Mouse (Mus musculus) right cerebral cortex, postnatal 36 days (tissue): ENCODE data around the gene Ip6k3.
A peak's percentile ranks its signal among the peaks of the same experiment; 100 is the strongest.

Experiments
- DNase-seq, 2 experiments: peaks; one replicate each; pipeline ENCODE4 v3.0.0; 2022; ENCODE audit warnings: low spot score in 2 of 2, mixed read lengths in 1 of 2

The Ip6k3 gene

DNA sequence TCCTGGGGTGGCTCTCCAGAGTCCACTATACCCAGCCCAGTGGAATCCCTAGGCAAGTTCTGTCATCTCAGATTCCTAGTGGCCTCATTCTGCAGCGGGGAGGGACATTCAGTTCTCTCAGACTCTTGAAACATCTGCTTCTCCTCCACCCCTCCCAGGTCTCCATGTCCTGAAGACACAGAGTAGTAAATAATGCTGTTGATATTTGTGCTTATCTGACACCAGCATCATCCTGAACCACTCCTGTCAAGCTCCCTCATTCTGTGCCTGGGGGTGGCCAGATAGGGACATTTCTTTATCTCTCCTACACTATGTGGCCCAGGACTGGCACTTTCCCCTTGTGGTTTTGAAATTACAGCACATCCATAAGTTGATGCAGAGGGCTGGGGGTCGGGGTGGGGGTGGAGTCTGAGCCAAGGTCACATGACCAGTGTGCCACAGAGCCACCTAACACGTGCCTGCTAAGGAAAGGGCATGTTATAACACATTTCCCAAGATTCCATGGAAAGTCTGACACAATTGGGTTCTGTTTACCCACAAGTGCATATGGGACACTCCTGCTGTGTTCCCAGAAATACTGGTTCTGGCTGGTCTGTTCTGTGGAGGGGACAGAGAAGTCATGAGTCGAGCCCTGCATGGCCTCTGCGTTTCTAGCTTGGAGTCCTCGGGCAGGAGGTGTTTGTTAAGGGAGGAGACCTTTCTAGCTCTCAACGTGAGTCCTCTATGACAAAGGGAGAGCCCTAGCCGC is 14.4 kb downstream of the Ip6k3 start:
- no peak for DNase-seq

DNA sequence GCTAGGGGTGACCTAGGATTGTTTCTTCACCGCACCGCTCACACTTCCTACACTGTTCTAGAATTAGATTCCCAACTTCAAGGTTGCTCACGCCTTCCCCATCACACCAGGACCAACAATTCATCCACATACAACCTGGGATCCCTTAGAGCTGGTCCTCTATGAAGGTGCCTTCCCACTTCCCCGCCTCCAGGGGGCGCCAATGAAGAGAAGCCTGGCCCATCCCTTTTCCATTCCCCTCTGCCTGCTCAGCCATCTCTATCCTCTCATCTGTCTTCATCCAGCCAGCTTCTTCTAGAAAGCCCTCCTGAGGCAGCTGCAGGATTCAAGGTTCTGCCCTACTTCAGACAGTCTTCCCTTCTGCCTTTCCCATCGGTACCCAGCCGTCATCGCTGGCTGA is 16.2 kb downstream of the Ip6k3 start:
- DNase-seq, result no peak

DNA sequence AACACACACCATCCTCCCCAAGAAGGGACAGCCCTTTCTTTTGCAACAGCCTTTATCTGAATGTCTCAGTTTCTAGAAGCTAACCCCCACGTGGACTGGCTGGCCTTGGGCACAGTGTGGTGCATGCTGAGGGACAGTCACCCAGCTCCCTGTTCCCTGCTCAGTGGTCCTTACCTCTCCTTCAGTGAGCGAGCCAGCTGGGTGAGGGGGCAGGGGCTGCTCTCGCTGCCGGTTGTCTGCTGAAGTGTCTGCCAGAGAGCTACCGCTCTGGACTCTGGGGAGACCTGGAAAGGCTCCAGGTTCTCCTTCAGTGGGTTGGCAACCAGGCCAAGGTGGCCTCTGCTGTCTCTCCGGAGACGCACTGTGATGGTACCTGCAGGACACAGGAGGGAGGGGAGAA is 16.7 kb downstream of the Ip6k3 start:
- DNase-seq, result no peak

DNA sequence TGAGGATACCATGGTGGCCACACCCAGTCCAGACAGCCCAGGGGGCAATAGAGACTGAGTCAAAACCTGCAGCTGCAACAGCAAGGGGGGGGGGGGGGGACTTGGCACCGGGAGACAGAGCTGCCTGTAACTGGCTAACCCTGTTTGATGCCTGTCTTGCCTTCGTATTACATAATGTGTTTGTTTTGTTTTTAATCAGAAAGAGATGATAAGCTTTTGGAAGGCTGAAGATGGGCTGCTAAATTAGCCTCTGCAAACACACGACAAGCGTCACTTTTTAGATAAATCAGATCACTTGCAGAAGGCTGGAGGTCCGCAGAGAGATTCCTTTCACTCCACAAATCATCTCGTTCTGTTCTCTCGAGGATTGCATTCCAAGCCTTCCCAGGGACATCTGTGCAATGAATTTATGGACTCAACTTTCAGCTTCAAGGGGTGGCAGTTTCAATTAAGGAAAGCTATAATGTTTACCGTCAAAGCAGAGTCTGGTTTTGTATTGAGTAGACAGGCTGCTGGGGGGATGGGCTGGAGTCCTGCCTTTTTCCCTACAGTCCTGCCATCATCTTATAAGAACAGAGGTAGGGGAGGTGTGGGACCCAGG is 21.2 kb downstream of the Ip6k3 start:
- DNase-seq, result no peak

DNA sequence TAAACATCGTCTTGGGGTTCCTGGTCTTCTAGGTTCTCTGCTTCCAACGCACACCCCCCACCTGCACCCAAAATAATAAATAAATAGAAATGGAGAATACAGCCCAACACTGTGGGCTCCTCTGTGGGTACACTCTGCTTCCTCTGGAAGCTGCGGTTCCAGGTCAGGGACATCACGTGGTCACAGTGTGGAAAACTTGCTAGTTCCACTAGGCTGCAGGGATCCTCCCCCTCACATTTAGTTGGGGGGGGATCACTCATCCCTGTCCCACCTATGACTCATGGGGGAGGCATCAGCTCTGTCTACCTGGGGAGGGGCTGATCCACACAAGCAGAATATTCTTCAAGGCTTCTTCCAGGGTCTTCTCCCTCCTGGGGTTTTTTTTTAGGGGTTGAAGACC is 23.4 kb downstream of the Ip6k3 start:
- no peak for DNase-seq

DNA sequence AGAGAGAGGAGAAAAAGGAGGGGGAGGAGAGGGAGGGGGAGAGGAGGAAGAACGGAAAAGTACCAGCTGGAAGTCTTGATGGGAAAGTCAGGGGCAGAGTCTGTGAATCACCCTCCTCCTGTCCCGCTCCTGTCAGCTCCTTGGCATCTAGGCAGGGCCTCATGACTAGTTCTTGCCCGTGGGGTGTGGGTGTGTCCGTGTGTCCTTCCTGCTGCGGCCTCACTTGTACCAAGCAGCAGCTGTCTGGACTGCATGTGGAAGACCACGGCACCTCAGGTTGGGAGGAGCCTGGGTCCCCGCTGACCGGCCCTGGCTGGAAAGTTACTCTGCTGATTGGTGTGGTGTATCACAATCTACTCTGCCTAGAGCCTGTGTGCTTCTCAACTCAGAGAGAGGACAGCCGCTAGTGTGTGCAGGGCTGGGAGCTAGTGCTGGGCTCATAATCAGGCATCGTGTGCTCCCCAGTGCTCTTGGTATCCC is 25.6 kb downstream of the Ip6k3 start:
- no peak for DNase-seq

DNA sequence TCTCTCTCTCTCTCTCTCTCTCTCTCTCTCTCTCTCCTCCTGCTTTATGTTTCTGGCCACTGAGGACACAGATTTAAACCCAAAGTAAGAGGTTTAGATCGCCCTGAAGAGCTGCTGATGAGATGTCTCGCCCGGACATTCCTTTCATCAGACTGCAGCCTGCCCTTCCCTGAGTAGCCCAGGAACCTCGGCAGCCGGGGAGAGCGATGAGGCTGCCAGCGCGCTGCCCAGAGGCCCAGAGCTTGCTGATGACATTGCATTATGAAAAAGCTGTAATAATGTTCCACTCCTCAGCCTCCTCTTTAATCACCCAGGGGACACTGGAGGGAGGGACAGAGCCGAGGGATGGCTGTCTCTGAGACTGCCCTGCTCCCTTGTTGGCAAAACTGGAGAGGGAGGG is 27.3 kb downstream of the Ip6k3 start:
- no peak for DNase-seq

DNA sequence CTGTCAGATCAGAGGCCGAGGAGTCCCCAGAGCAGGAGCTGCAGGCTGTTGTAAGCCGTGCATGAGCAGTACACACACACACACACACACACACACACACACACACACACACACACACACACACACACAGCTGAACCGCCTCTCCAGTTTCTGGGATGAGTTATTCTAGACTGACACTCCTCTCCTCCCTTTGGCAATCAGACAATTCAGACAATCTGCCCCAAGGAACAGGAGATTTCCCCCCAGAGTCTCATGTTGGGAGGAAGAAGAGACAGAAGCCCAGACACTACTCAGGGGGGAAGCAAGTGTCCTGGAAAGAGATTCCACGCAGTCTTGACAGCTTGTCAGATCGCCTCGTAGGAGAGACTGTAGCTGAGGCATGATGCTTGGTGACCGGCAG is 28.3 kb downstream of the Ip6k3 start:
- no peak for DNase-seq

DNA sequence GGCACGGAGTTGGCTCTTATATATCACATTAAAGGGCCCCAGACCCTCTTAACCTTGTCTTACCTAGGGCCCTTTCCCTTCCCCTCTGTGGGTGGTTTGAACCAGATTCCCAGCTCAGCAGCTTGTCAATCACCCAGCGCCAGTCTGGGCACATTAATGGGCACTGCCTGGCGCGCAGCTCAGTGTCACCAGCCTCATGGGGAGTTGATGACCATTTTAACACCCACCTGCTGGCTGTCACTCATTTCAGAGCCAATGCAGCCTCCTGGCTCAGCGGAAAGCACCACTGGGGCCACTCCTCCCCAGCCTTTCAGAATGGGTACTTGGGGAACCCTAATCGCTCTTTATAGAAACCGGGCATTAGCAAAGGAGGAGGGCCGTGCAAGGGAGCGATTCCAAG is 29.2 kb downstream of the Ip6k3 start:
- no peak for DNase-seq

DNA sequence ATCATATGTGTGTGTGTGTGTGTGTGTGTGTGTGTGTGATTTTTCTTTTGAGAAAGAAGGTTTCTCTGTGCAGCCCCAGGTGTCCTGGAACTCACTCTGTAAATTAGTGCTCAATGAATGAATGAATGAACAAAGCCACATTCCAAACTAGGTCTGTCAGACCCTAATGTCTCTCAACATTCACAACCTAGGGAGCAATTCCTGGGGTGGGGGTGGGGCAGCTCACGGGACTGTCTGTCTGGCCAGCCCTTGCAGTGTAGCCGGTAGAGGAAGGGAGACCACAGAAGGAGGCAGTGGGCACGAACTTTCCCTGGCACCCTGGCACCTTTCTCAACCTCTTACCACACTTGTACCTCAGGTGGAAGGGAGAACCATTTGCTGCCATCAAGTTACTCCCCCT is 32.9 kb downstream of the Ip6k3 start:
- DNase-seq, result no peak

DNA sequence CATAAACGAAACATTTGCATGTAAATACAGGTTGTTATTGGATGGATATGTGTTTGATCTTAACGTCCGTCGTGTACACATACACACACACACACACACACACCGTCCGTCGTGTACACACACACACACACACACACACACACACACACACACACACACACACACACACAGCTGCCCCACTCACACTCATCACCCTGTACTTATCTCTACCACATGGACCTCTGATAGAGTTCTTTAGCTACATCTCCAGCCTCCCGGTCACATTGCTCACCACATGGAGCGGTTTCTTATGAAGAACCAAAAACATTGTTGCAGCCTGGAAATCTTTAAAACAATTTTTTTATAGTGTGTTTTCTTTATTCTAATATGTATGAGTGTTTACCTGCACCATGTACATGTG is 33.4 kb downstream of the Ip6k3 start:
- DNase-seq, result no peak

DNA sequence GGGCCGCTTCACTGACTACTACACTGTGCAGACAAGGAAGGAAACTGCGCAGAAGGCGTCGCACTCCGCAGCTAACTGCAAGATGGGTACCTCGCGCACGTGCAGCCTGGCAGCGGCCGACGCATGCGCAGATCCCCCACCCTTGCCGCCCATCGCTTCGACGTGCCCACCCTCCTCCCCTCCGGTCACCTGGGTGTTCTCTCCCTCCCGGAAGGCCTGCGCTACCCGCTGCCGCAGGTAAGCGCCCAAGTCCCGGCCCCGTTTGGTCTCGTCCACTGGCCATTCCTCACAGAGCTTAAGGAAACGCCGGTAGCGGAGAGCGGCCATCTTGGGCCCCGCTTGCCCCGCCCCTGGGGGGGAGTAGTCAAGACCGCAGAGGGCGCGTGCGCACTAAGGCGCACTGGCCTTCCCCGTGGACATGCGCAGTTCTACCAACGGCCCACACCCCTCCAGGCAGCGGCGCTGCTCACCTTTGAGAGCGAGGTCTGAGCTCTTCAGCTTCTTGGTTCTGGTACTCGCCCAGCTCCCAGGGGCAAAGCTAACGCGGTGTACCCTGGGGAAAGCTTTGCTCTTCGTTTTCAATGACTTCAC is 33.9 kb downstream of the Ip6k3 start, which contains the start of gene Uqcc2:
Uqcc2 (minus strand) TSS at position 366 of the 591 bp plus-strand sequence.
- peak; percentile 94 to 95 for DNase-seq

DNA sequence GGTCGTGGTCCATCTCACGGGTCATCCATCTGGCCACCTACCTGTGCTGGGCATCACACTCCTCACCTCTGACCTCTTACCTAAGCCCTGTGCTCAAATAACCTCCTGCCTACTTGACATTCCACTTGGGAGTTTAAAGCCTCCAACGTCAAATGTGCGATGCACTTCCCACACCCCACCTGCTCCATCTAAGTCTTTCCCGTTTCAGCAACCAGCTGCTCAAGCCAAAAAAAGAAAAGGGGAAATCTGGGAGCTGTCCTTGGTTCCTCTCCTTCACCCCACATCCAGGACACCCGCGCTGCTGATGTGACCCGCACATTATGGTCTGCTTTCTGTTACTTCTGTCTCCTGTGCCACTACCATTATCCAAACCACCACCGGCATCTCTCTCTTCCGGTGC is 35.4 kb downstream of the Ip6k3 start:
- DNase-seq, result peak in 1 of 2 experiments; percentile 47

DNA sequence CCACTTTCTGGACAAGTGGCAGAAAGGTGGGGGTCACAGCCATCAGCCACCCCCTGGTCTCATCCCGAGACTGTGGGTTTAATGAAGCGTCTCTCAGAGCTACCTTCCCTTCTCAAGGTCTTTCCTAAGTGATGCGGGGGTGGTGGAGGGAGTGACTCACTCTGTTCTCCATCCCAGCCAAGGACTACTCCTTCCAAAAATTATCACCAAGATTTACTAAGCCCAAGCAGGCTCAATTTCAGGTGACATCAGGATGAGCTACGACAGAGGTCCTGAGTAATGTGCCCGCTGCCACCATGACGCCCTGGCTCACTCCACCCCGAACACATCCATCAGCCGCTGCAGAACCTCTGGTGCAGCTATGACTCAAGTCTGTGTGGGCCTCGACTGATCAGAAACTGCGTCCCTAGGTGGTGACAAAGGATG is 36.3 kb downstream of the Ip6k3 start:
- peak; percentile 40 to 66 for DNase-seq

DNA sequence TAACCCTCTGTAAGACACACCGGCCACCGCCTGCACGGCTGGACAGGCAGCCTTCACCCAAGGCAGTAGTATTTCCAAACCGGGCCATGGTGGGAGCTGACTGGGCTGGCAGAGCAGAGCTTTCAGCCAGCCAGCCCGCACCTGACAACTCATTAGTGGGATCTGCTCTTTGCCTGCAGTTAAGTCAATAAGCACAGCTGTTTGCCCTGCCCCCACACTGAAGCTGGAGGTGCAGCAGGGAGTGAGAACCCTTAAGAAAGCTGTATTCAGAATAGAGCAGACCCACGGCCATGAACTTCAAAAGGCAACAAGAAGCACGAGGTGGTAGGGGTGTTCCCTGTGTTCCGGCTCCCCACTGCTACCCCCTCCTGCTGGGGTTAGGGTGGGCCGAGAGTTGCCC is 37.3 kb downstream of the Ip6k3 start:
- DNase-seq, result no peak

DNA sequence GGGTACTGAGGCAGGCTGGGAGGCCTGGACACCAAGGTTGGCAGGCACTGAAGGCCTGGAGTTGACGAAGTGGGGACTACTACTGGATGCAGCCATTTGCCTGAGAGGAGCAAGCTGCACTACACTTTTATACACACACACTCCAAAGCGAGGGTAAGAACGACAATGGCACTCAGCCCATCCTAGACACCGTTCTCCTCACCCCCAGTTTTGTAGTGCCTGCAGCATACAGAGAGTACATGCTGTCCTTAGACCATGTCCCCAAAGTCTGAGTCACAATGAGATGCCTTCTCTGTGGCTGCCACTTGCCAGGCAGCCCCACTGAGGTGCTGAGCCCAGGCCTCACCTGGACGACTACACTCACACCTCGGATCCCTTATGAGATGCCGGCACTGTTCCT is 37.8 kb downstream of the Ip6k3 start:
- no peak for DNase-seq

DNA sequence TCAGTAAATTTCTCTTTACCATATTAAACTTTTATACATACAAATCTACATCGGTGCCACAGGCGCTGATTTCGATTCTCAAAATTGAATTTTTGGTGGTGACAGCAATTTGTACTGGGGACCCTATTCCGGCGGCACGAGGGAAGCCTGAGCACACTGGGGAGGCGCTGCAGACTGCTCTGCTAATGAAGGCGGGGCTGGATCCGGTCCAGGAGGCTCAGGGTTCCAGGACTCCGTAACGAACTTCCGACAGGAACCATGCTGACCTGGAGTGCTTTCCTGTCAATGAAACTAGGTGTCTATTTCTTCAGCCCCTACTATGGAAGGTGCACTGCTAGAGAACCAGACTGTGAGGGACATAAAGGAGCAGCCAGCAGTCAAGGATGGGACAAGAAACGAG is 38.3 kb downstream of the Ip6k3 start:
- DNase-seq, result no peak

DNA sequence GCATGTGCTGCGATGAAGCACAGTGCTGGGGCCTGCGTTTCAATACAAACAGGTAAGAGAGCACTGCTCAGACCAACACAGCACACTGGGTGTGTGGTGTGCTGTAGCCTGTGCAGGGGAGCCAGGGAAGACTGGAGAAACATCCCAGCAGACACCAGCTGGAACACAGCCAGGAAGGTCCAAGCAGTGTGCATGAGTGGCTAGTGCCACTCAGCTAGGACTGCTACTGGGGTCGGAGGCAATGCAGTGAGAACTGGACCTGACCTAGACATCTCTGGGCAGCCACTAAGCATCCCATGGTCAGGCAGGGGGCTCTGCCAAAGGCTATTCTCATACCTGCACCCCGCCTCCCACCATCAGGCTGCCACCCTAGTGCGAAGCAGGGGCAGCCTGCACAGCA is 39.4 kb downstream of the Ip6k3 start:
- no peak for DNase-seq

DNA sequence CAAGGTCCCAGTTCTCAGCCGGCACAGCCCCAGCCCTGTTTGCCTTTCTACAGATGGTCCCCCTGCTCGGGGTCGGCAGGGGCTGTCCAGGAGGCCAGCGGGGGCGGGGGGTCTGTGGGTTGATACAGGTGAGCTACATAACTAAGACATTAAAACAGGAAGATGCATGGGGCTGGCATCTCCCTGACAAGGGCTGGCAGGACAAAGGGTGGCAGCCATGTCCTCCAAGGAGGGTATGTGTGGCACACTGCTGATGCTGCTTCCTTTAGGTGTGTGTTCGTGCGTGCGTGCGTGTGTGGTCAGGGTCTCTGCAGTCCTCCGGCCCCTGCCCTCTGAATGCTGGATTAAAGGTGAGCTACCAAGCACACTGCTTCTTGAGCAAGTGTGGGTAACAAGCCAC is 40.6 kb downstream of the Ip6k3 start:
- no peak for DNase-seq

DNA sequence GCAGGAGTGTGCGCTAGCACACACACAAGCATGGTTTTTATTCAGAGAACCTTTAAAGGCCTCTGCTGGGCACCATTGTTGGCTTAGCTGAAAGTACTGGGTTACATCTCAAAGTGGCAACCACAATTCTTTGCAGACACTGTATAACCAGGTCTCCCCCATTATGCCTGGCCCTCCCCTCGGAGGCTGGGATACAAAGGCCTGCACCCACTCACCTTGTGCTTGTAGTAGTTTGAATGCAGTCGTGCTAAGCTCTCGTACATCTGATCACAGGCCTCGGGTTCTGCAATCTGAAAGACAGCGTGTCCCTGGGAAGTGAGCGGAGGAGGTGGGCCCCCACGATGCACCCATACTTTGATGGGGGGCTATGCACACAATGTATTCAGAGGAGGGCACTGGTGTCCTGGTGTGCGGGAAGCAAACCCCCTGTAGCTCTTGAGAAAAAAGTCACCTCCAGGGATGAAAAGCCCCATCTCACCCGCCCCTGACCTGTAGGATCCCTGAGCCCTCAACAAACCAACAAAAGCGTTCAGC is 41.9 kb downstream of the Ip6k3 start:
- no peak for DNase-seq

DNA sequence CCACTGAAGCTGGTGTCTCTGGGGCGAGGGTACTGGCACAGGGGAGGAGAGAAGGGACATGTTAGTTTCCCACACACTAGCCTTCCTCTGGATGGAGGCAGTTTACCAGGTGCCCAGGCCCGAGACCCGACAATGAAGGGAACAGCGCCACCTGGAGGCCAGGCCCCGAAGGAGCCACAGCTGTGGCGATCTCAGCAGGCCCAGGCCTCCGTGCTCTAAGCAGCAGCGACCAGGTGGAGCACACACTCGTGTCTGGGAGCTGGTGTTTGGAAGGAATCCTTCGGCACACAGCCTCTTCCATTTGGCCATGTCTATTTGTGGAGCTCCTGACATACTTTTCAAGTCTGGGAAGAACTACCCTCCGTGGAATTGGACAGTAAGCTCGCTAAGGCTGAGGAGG is 42.4 kb downstream of the Ip6k3 start:
- peak; percentile 62 to 79 for DNase-seq

DNA sequence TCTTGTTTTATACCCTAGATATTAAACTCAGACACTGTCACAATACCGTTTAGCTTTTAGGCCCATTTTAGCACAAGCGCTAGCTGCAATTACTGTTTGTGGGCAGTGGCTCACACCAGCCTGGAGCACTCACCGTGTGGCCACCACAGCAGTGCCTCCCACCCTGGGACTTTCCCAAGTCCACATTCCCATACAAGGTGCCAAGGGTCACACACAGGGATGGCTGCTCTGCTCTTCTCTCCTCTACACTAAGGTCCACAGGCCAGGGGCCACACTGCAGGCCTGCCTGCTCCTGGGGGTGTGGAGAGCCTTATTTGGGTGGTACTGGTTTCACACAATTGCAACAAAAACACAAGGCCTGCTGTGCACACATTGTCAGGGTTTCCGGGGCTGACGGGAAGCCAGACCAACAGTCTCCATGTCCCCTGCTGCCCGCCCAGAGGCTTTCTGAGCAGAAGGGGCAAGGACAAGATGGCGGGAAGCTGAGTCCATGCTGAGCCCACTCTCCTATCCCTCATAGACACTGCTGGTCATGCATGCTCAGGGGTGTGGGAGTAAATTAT is 43.7 kb downstream of the Ip6k3 start:
- no peak for DNase-seq

DNA sequence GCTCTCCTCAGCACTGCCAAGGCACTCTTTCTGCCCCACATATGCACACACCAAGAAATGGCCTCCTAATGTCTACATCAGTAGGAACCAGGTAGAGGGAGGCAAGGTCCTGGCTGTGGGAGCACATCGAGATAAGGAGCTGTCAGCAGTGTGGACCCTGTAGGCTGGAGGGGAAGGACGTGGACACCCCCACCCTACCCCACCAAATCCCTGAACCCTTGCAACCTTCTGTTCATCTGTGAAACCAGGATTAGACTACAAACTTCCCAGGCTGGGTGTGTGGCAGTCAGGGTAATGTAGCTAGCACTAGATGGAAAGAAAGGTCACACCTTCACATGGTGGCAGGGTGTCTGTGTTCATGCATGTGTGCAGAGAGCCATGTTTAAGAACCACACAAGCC is 44.5 kb downstream of the Ip6k3 start:
- no peak for DNase-seq
